Mouse (Mus musculus): ENCODE measurements around the gene Slc38a3. TPM values are rescaled to one million over a fixed set of nuclear protein-coding genes. Genes with fewer than 3 reads are reported as not detected.
A peak's percentile ranks its signal among the peaks of the same experiment; 100 is the strongest.

Gene Slc38a3
- polyA plus RNA-seq, 1 experiment, result 77.9 TPM

DNA sequence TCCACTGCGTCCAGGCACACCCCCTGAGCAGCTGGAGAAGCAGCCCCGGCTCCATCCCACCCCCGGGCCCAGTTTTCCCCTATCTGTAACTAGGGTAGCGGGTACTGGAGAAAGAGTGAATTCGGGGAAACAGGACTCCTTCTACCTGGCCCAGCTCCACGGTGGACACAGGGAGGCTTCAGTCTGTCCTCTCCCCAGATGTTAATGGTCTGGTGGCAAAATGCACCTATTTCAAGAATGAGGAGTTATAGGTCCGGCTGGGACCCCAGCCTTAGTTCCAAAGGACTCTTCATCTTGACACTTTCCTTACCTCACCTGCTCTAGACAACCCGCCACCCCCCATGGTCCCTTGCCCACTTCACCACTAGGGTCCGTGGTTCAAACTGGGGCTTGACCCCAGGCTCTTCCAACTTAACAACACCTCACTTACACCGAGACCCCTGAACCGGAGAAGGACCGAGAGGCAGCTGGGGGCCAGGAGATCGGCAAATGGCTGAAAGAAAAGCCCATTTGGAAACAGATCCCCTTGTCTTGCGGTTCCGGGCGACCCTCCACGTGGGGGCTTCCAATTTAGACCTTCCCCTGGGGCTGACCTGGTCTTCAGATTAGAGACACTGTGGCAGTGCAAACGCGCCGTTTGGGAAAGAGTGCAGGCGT lies 39.2 kb upstream of the Slc38a3 start:
- no peak overlapping the region for H3K27ac ChIP-seq (ENCODE audit: insufficient read depth, low read depth, low read length)
- 17% methylated on average over 21 of the region's 21 CpGs for WGBS
- no peaks in the 10 kb centered on the region for H3K4me1 ChIP-seq (ENCODE audit: control insufficient read depth, insufficient read depth, low read length)
- no peak for DNase-seq
- TF ChIP-seq POLR2A (IDR thresholded peaks at IDR 0.05; ENCODE audit: low read depth, low read length) (no peak), CTCF (conservative IDR thresholded peaks at IDR 0.05; ENCODE audit: insufficient read depth, insufficient read length, low read depth, low read length) (no peak)
- no peaks in the 10 kb centered on the region for H3K36me3 ChIP-seq (ENCODE audit: control insufficient read depth, insufficient read depth, low read length)
- H3K4me3 ChIP-seq (ENCODE audit: insufficient read depth, low read depth, low read length), result peak overlapping the region; percentile 78
- H3K27me3 ChIP-seq (replicated peaks; ENCODE audit: control insufficient read depth, insufficient read depth, low read length), result no peaks in the 10 kb centered on the region

DNA sequence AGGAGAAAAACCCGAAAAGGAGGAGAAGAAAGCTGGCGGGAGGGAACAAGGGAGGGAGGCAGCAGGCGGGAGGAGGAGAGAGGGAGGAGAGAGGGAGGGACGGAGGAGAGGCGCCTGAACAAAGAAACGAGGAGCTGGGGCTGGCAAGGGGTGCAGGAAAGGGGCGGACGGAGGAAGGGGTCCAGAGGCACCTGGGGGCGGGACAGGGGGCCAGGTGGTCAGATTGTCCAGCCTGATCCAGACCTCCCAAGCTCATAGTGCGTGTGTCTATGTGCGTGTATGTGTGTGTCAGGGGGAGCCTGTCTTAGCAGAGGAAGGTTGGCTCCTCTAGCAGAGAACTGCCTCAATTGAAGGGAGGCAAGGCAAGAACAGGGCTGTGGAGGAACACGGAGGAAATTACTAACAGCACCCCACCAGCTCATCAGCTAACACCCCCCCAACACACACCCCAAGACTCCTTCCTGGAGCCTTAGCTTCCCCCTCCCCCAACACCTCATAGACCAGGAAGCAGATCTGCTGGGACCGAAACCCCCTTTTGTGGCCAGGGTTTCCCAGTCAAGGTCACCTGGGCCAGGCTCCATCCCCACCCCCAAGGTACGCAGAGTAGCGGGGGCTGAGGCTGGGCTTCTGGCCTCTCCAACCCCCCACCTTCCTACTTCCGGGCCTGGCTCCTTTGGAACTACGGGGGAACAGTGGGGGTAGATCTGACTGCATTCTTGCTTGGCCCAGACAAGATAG lies 38.5 kb upstream of the Slc38a3 start:
- no peaks in the 10 kb centered on the region for H3K36me3 ChIP-seq (ENCODE audit: control insufficient read depth, insufficient read depth, low read length)
- whole genome bisulfite sequencing, result 21% methylated on average over 17 of the region's 17 CpGs
- no peak overlapping the region for H3K27ac ChIP-seq (ENCODE audit: insufficient read depth, low read depth, low read length)
- peak overlapping the region; percentile 78 for H3K4me3 ChIP-seq (ENCODE audit: insufficient read depth, low read depth, low read length)
- TF ChIP-seq POLR2A (IDR thresholded peaks at IDR 0.05; ENCODE audit: low read depth, low read length) (no peak), CTCF (conservative IDR thresholded peaks at IDR 0.05; ENCODE audit: insufficient read depth, insufficient read length, low read depth, low read length) (no peak)
- H3K27me3 ChIP-seq (replicated peaks; ENCODE audit: control insufficient read depth, insufficient read depth, low read length), result no peaks in the 10 kb centered on the region
- DNase-seq, result no peak
- no peaks in the 10 kb centered on the region for H3K4me1 ChIP-seq (ENCODE audit: control insufficient read depth, insufficient read depth, low read length)

DNA sequence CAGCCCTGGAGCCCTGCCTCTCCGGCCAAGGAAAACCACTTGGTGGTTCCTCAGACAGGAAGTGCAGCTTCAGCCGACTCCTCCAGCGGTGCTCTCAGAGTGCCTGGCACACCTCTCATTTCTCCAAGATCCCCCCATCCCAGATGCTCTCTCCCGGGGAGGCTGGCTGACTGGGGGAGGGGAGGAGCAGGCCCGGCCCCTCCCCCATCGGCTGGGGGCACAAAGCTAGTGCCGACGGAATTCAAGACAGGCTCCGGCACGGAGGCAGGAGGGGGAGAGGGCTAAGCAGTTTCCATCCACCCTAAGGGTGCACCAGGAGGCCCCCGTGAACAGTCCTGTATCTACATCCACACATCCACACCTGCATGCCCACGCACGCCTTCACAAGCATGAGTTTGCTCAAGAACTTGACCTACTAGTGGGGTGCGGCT lies 37.5 kb upstream of the Slc38a3 start:
- TF ChIP-seq CTCF (conservative IDR thresholded peaks at IDR 0.05; ENCODE audit: insufficient read depth, insufficient read length, low read depth, low read length) (no peak), POLR2A (IDR thresholded peaks at IDR 0.05; ENCODE audit: low read depth, low read length) (no peak)
- no peak for DNase-seq
- Histone ChIP-seq H3K27me3 (replicated peaks; ENCODE audit: control insufficient read depth, insufficient read depth, low read length) (no peaks in the 10 kb centered on the region), H3K4me3 (ENCODE audit: insufficient read depth, low read depth, low read length) (peak overlapping the region; percentile 4; the same call in 1 of the 2 replicates), H3K36me3 (ENCODE audit: control insufficient read depth, insufficient read depth, low read length) (no peaks in the 10 kb centered on the region), H3K27ac (ENCODE audit: insufficient read depth, low read depth, low read length) (no peak overlapping the region), H3K4me1 (ENCODE audit: control insufficient read depth, insufficient read depth, low read length) (no peaks in the 10 kb centered on the region)
- WGBS, result 31% methylated on average over 14 of the region's 14 CpGs

- no peak for TF ChIP-seq CTCF (conservative IDR thresholded peaks at IDR 0.05; ENCODE audit: insufficient read depth, insufficient read length, low read depth, low read length)
- no peak for TF ChIP-seq POLR2A (IDR thresholded peaks at IDR 0.05; ENCODE audit: low read depth, low read length)
- no peaks in the 10 kb centered on the region for H3K36me3 ChIP-seq (ENCODE audit: control insufficient read depth, insufficient read depth, low read length)
- H3K27me3 ChIP-seq (replicated peaks; ENCODE audit: control insufficient read depth, insufficient read depth, low read length), result no peaks in the 10 kb centered on the region
- no peak overlapping the region for H3K27ac ChIP-seq (ENCODE audit: insufficient read depth, low read depth, low read length)
- peaks cover 13% of the 10 kb centered on the region for H3K4me1 ChIP-seq (ENCODE audit: control insufficient read depth, insufficient read depth, low read length)
- no peak overlapping the region for H3K4me3 ChIP-seq (ENCODE audit: insufficient read depth, low read depth, low read length)
- DNase-seq, result no peak
- WGBS, result 70% methylated on average over 14 of the region's 14 CpGs
These were observed 34.2 kb upstream of the Slc38a3 start for GRCm38 (mm10) chr9:107703337-107704122.

- 77% methylated on average over 3 of the region's 3 CpGs for WGBS
- peaks cover 19% of the 10 kb centered on the region for H3K4me1 ChIP-seq (ENCODE audit: control insufficient read depth, insufficient read depth, low read length)
These were observed 33.4 kb upstream of the Slc38a3 start for GRCm38 (mm10) chr9:107702606-107703185.

DNA sequence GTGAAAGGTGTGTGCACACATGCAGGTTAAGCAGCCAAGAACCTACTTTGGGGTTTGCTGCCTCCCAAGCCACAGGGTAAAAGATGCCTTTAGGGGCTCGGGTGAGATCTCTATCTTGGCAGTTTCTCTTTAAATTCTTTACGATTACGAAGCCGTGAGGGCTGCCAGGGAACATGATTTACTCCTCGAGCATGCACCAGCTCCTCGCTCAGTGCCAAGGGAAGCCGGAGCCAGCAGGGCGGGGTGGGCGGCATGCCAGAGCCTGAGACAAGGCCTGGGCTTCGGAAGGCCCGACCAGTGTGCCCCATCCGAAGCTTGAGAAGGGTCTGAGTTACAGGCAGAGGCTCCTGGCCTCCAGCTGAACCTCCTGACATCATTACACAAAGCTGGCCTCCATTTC lies 32.3 kb upstream of the Slc38a3 start:
- WGBS, result 12% methylated on average over 12 of the region's 12 CpGs
- TF ChIP-seq CTCF (conservative IDR thresholded peaks at IDR 0.05; ENCODE audit: insufficient read depth, insufficient read length, low read depth, low read length) (no peak), POLR2A (IDR thresholded peaks at IDR 0.05; ENCODE audit: low read depth, low read length) (no peak)
- H3K4me3 ChIP-seq (ENCODE audit: insufficient read depth, low read depth, low read length), result no peak overlapping the region
- DNase-seq, result peak; percentile 83
- no peaks in the 10 kb centered on the region for H3K36me3 ChIP-seq (ENCODE audit: control insufficient read depth, insufficient read depth, low read length)
- no peaks in the 10 kb centered on the region for H3K27me3 ChIP-seq (replicated peaks; ENCODE audit: control insufficient read depth, insufficient read depth, low read length)
- peaks cover 19% of the 10 kb centered on the region for H3K4me1 ChIP-seq (ENCODE audit: control insufficient read depth, insufficient read depth, low read length)
- no peak overlapping the region for H3K27ac ChIP-seq (ENCODE audit: insufficient read depth, low read depth, low read length)

More at GRCm38 (mm10) chr9:107702606-107703185, 33.4 kb upstream of the Slc38a3 start:
- no peak for DNase-seq
- Histone ChIP-seq H3K4me3 (ENCODE audit: insufficient read depth, low read depth, low read length) (no peak overlapping the region), H3K36me3 (ENCODE audit: control insufficient read depth, insufficient read depth, low read length) (no peaks in the 10 kb centered on the region), H3K27ac (ENCODE audit: insufficient read depth, low read depth, low read length) (no peak overlapping the region), H3K27me3 (replicated peaks; ENCODE audit: control insufficient read depth, insufficient read depth, low read length) (no peaks in the 10 kb centered on the region)
- TF ChIP-seq CTCF (conservative IDR thresholded peaks at IDR 0.05; ENCODE audit: insufficient read depth, insufficient read length, low read depth, low read length), result no peak
- TF ChIP-seq POLR2A (IDR thresholded peaks at IDR 0.05; ENCODE audit: low read depth, low read length), result no peak

All from kidney, adult 2 months (tissue).